Mouse (Mus musculus) spleen, adult 2 months (tissue): ENCODE results near the gene Usp53. TPM values are rescaled to one million over a fixed set of nuclear protein-coding genes. Genes with fewer than 3 reads are reported as not detected.

ENCODE experiments used
- DNase-seq, 2 experiments: peaks; one replicate each; pipeline versions ENCODE4 v3.0.0 to v3.0.0-alpha.2; 2012 to 2021; ENCODE audit warnings: low spot score in 2 of 2, low read depth in 1 of 2
- H3K27ac ChIP-seq: fragments of 200-500 bp; 2 replicates; pipeline ENCODE4 v1.5.1; 2012; ENCODE audit warnings: low read length, inconsistent platforms; ENCODE audit not compliant: insufficient read depth
- H3K27me3 ChIP-seq: fragments of 200-500 bp; 2 replicates; pipeline ENCODE4 v1.6.1; 2012; ENCODE audit warnings: mild to moderate bottlenecking, moderate library complexity, low read length, inconsistent platforms; ENCODE audit not compliant: control insufficient read depth, insufficient read depth
- H3K36me3 ChIP-seq: fragments of 200-500 bp; 2 replicates; pipeline ENCODE4 v1.6.1; 2012; ENCODE audit warnings: mild to moderate bottlenecking, low read length, inconsistent platforms; ENCODE audit not compliant: control insufficient read depth, insufficient read depth
- H3K4me1 ChIP-seq: fragments of 200-500 bp; 2 replicates; pipeline ENCODE4 v1.6.1; 2011; ENCODE audit warnings: inconsistent platforms; ENCODE audit not compliant: control insufficient read depth, insufficient read depth, insufficient read length
- H3K4me3 ChIP-seq: fragments of 200-500 bp; 2 replicates; pipeline ENCODE4 v1.5.1; 2011; ENCODE audit warnings: mild to moderate bottlenecking, inconsistent platforms; ENCODE audit not compliant: insufficient read depth, insufficient read length; ENCODE audit errors: extremely low read depth
- CTCF ChIP-seq: fragments of 200-500 bp; IDR thresholded peaks from 2 replicates; pipeline ENCODE4 v1.5.1; 2011; ENCODE audit warnings: mild to moderate bottlenecking, inconsistent platforms; ENCODE audit not compliant: insufficient read depth, insufficient read length, insufficient replicate concordance; ENCODE audit errors: extremely low read depth
- POLR2A ChIP-seq: fragments of 200-500 bp; IDR thresholded peaks from 2 replicates; pipeline ENCODE4 v1.6.1; 2011; ENCODE audit warnings: low read depth, low read length, inconsistent platforms
- WGBS: fragments of 180-500 bp; shearing (Covaris S2); methylation state at CpG from one replicate; pipeline ENCODE4 v1.1.7; 2018; 5-methylcytosine and 5-hydroxymethylcytosine counted together
- polyA plus RNA-seq: library from polyadenylated mRNA; depleted of rRNA; stranded (reverse); fragments of >200 nt; gene quantifications from 2 replicates; pipeline ENCODE4 v1.2.3, GENCODE M21; 2012

The Usp53 gene
- polyA plus RNA-seq, 1 experiment: 1.4 TPM

DNA sequence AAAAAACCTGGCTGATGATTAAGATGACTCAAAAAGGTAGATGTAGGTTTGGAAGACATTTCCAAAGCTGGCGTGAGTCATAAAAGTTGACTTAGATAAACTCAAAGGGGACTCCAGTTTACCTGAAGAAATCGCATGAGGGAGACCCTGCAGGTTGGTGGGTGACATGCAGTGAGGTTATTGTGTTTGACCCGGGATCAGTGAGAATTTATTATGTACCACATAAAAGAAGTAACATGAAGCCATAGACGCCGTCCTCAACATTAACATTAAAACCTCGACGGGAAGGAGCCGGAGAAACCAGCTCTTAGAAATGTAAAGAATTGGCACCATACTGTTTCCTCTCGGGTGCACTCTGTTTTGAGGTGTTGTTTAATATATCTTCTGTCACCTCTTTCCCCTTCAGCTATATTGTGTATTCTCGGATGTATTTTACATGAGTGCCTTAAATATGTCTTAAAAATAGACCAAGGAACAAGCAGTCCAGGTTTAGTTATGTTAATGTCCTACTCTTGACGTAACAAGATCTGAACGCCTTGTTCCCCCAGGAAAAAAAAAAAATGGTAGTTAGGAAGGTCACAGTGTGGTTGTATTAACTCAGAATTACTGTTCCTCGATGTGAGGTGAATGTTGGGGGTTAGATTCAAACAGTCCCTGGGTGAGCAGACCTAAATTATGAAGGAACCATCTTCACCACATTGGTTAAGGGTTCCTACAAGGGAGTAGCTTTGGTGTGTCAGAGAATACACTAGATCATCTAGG lies 1.1 kb upstream of the Usp53 start:
- Histone ChIP-seq H3K4me3 (no peak overlapping the region; the same call in 1 of the 2 replicates), H3K27ac (no peak overlapping the region), H3K36me3 (no peaks in the 10 kb centered on the region), H3K27me3 (no peaks in the 10 kb centered on the region), H3K4me1 (no peaks in the 10 kb centered on the region)
- TF ChIP-seq POLR2A (no peak), CTCF (no peak)
- DNase-seq: no peak
- 32% methylated on average over 13 of the region's 13 CpGs for WGBS

DNA sequence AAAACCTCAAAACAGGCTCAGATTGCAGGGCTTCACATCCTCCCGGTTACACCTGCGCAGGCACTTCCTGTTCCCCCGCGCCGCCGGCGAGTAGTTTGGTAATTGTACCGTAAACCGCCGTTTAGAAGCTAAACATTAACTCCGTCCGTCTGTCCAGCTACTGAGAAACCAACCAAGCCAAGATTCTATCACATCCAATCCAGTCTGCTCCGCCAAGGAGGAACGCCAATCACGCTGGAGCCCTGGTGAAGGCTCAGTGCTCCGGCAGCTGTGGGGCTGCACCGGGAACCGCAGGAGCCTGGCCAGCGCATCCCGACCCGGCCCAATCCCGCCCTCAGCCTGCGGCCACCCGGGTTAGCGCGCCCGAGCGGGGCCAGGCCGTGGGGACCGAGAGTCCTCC lies 461 bp downstream of the Usp53 start:
- DNase-seq: peak; percentile 18 to 62
- no peaks in the 10 kb centered on the region; the same call in 1 of the 2 replicates for H3K36me3 ChIP-seq
- peak overlapping the region; percentile 95 for H3K4me3 ChIP-seq
- H3K4me1 ChIP-seq: no peaks in the 10 kb centered on the region
- TF ChIP-seq CTCF (no peak), POLR2A (no peak)
- no peaks in the 10 kb centered on the region for H3K27me3 ChIP-seq
- under 1% methylated on average over 30 of the region's 30 CpGs for WGBS
- peak overlapping the region; percentile 89 for H3K27ac ChIP-seq

DNA sequence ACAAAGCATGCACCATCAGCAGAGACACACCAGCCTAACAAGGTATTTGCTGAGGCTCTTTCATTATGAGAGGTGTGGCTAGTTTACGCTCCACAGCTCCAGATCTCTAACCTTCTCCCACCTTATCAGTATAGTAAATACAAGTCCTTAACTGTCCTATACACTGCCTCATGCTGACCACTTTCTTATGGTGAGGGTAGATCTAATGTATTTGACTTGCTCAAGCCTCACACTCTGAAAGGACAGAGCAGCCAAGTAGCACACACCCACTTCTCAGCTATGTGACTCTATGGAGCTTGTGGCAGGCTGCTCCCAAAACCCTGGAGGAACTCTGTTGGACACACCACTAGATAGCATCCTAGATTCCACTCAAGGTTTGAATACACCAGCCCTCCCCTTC lies 8.3 kb downstream of the Usp53 start:
- no peak overlapping the region for H3K4me3 ChIP-seq
- H3K27me3 ChIP-seq: no peaks in the 10 kb centered on the region
- H3K4me1 ChIP-seq: no peaks in the 10 kb centered on the region
- 83% methylated on average over 1 of the region's 1 CpGs for WGBS
- DNase-seq: no peak
- H3K36me3 ChIP-seq: peaks cover 1% of the 10 kb centered on the region; the same call in 1 of the 2 replicates
- no peak overlapping the region for H3K27ac ChIP-seq
- TF ChIP-seq POLR2A (no peak), CTCF (no peak)

DNA sequence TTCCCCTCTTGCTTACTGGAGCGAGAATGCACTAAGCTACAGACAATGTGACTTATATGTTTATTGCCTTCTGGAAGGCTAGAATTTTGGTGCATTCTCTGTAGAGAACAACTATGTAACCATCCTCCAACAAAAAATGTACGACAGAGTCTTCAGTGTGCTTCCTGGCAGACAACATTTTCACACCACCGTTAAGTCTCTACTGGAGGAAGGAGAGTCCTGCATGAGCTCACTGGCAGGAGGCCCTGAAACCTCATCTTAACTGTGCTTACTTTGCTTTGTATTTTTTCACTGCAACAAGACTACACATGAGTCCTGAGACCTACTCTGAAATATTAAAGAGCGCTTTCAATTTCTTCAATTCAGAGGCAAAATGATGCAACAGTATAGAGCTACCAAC lies 8.9 kb downstream of the Usp53 start:
- 71% methylated on average over 4 of the region's 4 CpGs for whole genome bisulfite sequencing
- TF ChIP-seq CTCF: no peak
- TF ChIP-seq POLR2A: no peak
- Histone ChIP-seq H3K27ac (no peak overlapping the region), H3K27me3 (no peaks in the 10 kb centered on the region), H3K4me1 (no peaks in the 10 kb centered on the region), H3K4me3 (no peak overlapping the region), H3K36me3 (peaks cover 1% of the 10 kb centered on the region; the same call in 1 of the 2 replicates)
- DNase-seq: no peak

DNA sequence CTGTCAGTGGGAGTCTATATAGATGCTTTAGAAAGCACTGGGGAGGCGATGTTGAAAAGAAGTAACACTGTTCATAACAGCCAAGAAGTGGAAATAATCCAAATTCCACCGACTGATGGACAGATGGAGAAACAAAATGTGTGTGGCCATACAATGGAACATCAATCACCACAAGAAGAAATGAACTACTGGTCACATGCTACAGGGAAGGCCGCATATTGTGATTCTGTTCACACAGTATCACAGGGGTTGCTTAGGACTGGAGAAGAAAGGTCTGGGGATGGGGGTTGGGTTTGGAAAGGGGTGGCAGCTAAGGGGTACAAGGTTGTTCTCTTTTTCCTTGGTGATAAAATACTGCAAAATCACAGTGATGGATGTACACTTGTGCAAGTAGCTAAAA lies 9.5 kb downstream of the Usp53 start:
- TF ChIP-seq POLR2A (no peak), CTCF (no peak)
- Histone ChIP-seq H3K4me3 (no peak overlapping the region), H3K36me3 (peaks cover 1% of the 10 kb centered on the region; the same call in 1 of the 2 replicates), H3K27me3 (no peaks in the 10 kb centered on the region), H3K27ac (no peak overlapping the region), H3K4me1 (no peaks in the 10 kb centered on the region)
- 87% methylated on average over 3 of the region's 3 CpGs for WGBS
- no peak for DNase-seq

DNA sequence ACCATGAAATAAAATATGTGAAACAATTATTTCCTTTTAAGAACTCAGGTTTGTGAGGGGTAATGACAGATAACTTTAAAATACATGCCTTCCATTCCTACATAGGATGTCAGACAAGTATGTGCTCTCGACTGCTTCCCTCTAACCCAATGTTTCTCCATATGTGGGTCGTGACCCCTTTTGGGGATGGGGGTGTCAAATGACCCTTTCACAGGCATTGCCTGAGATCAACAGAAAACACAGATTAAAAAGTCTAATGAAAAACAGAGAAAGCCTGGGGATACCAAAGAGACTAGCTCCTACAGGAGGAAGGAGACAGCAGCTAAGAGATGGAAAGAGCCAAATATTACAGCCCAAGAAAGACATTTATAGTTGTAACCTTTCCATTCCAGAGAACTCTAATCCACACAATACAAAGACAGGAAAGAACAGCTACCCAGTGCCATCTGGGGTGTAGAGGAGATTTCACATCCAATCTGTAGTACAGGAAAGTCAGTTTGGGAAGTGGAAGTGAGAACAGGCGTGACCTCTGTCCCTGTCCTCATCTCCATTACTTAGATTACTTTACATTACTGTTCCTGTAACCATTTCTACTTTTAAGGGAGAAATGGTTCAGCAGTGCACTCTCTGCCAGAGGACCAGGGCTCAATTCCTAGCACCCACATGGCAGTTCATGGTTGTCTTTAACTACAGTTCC lies 12.0 kb downstream of the Usp53 start:
- peaks cover 4% of the 10 kb centered on the region; the same call in 1 of the 2 replicates for H3K36me3 ChIP-seq
- H3K4me1 ChIP-seq: no peaks in the 10 kb centered on the region
- DNase-seq: no peak
- 84% methylated on average over 3 of the region's 3 CpGs for WGBS
- TF ChIP-seq POLR2A (no peak), CTCF (no peak)
- no peaks in the 10 kb centered on the region for H3K27me3 ChIP-seq
- no peak overlapping the region for H3K27ac ChIP-seq
- no peak overlapping the region for H3K4me3 ChIP-seq
